Mouse (Mus musculus) cerebellum, postnatal 4 days (tissue): ENCODE data around the gene Magi2.

ENCODE experiments used
- DNase-seq, 2 experiments: peaks; one replicate each; pipeline ENCODE4 v3.0.0; 2022; ENCODE audit warnings: low spot score in 2 of 2, mixed read lengths in 1 of 2

Magi2 gene

DNA sequence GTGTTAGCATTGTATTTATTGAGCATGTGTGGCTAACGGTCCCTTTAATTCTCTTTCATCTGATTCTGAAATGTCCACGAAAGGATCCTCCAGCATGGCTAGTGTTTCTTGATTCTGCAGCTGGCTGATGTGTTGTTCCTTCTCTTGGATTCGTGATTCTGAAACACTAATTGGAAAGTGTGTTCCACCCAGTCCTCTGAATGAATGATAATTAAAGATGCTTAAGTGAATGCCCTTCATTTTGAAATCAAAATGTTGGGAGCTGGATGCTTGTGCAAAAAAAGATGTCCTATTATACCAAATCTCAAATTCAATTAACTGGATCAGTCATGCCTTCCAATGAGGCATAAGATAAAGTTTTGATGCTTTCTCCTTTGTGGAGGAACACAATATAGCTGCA is 1132.2 kb downstream of the Magi2 start:
- no peak for DNase-seq

DNA sequence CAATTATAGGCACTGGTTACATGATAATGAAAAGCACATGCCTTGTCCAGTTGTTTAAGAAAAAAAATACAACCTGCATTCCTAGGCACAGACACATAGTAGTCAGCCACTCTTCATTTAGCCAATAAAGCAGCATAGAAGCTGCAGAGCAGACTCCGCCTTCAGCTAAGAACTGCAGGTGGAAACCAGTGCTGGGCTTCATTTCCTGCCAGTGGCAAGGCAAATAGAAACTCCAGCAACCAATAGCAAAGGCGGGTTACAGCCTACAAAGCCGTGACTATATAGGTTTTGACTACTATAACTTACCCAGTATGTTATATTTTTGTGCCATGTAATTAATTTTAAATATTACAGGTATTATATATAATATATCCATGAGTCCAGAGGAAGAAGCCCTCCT is 1135.3 kb downstream of the Magi2 start:
- no peak for DNase-seq

DNA sequence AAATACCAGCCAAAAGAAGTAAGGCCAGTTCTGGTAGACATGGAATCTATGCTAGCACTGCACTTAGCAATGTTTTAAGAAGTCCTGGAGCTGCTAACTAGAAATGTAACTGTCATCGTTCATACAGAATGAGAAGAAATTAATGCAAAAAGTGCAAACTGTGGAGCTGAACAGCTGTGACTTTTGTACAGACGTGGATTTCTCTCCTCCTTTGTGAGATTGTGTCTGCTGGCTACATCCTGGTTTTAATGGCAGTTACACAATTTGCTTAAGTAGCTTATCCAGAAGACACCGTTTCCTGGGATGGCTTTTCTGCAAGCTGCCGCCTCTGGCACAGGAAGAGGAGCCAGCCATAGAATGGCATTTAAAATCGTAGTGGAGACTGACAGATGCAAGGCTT is 1136.4 kb downstream of the Magi2 start:
- DNase-seq: no peak

DNA sequence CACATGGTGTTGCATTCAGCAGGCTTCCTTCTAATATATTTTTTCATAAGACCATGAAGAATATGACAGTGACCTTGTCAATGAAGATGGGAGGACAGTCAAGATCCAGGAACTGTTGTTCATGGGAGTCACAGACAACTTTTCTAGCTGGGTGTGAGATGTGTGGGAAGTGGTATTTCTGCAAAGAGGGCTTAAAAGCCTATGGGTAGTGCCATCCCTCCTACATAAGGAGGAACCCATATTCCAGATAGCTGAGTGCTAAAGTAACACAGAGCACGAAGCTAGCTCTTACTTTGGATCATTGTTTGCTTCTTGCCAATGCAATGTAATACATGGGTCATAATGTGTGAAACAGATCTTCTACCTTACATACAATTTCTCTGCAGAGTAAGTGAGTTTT is 1146.8 kb downstream of the Magi2 start:
- DNase-seq: no peak

DNA sequence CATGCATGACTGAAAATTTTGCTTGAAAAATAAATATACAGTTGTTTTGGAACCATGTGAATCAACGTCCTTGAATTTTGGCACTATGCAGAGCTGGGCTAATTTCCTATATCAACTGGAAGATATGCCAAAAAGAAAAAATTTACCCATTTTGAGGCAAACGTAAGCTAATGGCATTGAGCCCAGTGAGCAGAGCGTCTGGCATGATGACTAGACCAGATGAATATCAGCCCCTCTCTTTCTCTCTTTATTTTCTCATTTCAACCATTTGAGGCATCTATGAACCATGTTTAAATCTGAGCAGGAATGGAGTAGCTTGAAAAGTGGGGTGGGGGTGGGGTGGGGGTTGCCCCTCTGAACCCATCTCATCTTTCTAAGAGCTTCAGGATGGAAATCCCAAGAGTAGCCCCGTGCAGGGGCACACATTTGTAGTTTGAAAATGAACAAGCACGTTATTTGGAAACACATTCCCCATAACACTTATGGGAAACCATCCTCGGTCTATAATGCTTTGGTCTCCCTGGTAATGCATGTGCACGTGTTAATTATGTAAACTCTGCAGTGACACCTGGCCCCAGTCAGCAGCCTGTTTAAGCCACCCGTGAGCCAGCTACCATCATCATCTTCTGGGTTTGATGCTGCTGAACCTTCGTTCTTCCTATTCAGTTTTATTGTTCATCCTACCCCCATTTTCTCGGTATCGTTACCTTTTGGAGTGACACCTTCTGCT is 1151.4 kb downstream of the Magi2 start:
- no peak for DNase-seq

DNA sequence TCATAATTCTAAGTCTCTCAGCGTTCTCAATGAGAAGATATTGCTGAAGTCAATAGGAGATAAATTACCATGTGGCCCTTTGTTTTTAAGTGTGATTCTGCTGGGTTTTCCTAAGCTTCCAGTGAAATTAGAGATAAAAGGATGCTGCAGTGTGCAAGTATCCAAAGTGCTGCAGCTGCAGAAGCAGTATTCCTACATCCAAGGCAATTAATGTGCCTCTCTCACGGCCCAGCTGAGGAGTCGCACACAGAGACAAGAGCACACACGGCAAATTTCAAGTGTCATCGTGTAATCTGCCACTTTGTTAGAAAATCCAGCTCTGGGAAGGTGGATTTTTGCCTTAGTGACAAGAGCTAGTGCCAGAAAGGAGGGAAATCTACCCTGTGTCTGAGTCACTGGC is 1177.7 kb downstream of the Magi2 start:
- DNase-seq: no peak

DNA sequence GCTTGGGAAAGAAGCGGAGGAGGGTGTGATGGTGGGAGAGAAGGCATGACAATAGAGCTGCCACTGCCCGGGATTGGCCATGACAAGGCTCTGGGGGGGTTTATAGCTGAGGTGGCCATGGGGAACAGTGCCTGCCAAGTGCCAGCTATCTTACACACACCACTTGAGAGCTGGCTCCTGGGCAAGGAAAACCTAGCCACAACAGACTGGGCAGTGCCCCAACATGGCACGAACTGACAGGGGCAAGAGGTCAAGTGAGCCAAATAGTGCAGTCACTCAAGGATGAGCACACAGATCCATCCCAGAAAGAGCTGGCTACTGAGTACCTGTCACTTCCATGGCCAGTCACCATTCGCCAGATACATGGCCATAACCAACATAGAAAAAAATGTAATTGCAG is 1179.8 kb downstream of the Magi2 start:
- no peak for DNase-seq

DNA sequence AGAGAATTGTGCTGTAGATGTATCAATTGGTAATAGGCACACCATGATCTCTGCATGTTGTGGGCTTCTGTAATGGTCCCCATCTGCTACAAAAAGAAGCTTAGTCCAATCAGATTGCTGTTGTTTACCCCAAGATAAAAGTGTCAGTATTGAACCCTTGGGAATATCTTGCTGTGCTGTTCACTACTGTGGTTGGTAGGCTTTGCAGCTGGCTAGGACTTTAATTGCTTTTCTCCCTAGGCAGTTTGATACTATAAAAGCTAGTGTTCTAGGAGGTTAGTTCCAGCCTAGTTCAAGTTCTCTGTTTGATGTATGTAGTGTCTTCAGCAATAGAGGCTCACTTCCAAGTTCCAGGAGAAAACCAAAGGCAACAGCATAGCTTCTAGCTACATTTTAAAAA is 1188.5 kb downstream of the Magi2 start:
- no peak for DNase-seq

DNA sequence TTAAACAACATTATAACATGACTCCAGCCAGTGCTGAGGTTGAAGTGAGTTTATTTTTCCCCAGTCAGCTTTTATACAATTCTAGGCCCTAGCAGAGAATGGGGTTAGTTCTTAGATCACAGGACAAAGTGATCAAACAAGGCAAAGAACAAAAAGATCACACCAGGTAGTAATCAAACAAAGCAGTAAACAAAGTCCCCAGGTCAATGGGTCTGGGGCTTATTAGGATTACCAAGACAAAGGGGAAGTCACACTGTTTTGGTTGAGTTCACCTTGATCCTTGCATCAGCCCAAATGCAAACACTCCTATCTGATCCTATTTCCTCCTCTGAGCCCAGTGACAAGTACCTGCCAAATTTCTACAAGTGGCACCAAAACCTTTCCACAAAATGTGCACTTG is 1190.5 kb downstream of the Magi2 start:
- no peak for DNase-seq

DNA sequence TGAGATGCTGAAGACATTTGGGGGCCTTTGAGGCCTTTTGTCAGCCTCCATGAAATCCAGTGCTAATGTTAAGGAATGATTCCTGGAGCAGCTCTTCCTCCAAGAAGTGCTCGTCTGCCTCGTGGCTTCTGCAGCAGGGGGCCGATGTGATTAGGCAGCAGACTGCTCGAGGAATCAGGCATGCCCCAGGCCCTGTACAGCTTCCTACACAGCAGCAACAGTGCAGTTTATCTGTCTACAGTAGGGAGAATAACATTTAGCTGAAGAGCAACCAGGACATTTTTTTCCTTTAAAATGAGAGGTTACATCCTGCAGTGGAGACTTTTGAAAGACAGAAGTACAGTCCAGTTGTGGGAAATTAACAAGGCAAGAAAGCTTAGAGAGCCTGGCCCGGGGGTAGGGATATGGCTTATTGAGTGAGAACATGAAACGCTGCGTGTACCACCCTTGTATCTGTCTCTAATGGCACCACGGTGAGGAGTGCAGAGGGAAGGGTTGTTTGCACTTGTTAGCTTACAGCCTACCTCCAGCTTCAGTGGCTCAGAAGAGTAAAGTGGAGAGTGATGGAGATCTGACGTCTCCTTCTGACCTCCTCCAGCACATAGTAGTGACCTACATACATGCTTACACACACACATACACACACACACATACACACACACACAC is 1205.4 kb downstream of the Magi2 start:
- DNase-seq: no peak

DNA sequence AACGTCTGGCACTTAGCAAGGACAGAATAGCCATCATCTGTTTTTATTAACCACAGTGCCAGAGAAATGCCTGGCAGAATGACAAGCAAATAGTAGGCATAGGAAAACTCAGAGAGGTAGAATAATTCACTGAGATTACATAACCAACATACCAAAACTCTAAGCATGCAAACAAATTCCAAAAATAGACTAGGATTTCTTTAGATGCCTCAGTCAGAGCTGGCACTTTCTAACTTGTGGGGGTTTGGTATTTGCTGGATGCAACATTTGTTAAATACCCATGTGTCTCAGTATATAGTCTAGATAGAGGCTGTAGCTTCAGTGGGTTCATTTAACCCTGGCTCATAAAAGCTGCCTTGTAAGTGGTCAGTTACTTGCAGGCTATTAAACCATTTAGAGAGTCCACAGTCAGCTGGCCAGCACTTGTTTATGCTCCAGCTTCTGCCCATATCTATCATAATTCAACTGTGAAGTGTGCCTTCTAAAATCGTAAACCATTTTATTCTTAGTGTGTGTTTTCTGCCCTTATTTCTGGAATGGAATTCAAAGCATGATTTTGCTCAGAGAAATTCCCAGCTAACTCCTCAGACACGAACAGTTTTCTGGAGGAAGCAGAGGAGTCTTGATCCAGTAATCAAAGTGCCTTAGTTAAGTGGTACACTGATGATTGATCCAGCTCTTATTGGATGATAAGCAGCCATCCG is 1219.8 kb downstream of the Magi2 start:
- no peak for DNase-seq

DNA sequence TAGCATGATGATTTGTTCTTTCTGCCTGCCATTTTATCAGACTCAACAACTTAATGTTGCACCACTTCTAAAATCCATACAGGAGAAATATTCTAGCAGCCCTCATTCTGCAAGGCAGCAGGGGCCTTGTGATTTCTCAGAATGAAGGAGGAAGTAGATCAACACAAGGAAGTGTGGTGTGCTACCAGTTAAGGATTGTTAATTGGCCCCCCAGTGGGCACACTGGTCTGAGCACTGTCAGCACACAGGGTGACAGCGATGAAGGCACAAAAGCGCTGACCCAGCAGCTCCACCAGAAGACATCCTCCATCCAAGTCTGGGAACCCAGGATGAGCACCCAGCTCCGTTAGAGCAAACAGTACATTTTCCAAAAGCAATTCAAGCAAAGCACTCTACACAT is 1229.3 kb downstream of the Magi2 start:
- no peak for DNase-seq

DNA sequence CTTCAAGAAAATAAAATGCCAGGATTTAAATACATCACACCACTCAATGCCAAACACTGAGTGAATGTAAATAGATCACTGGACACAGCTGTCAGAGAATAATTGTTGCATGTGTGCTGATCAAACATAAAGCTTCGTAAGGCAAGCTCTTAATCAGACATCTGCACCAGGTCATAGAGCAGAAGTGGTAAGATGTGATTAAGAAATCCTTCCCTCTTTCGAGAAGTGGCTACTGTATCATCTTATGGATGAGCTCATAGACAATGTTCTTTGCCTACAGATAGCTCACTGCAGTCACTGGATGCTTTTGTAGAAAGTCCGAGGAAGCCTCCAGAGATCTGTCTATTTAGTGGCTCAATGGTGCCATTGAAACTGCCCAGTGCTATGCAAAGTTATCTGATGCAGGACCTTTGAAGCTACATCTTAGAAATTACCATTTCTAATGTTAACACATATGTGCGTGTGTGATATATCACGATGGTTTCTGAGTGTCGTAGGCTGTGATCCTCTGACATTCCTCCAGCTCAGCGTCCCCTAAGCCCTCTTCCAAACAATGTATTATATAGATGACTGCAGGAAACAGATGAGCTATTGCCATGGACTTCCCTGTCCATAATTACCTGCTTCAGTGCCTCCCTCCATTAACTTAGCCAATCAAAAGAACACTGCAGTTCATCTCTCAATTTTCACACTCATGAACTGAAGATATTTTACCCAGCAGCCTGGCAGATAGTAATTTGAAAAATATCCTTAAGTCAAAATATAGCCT is 1231.1 kb downstream of the Magi2 start:
- no peak for DNase-seq

DNA sequence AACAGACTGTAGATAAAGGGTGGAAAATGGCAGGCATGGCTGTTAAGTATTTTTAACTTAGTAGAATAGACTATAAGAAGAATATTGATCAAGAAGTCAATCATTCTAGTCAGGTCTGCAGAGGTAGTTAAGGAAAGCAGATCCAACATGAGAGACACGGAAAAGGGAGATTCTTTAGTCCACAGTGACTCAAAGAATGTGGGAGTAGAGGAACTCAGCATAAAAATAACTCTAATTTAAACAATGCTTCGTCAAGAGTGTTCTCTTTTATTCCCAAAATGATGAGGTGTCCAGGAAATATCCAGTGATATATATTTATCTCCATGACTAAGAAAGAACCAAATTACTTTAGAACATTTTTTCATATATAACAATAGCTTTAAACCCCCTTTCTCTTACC is 1234.9 kb downstream of the Magi2 start:
- DNase-seq: no peak

DNA sequence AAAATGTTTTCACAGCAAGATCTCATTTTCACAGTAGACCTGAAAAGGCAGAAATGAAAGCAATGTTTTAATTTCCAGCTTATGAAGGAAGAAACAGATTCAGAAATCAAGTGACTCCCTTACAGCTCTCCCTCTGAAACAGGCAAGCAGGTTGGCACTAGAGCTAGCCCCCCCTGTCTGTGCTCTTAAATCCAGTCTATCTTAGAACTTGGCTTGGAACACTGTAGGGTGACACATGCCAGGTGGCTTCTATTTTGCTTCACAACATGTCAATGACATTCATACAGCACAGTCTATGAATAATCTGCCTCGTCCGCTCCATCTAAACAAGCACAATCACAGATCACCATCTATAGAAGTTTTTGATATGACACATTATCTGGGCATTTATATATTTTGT is 1235.5 kb downstream of the Magi2 start:
- no peak for DNase-seq

DNA sequence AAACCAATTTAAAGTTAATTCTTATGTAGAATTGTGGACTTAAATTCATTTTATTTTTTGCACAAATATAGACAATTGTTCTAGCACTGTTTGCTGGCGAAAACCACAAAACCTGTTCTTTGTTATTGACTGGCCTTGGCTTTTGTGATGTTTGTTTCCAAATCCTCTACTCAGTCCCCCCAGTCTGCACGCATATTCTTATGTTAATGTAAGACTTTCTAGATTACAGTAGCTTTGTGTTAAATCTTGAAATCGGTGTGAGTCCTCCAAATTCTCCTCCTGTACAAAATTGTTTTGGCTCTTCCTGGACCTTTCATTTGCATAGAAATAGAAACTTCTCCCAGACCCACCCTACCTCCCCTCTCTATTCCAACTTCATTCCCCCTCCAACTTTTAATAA is 1242.9 kb downstream of the Magi2 start:
- no peak for DNase-seq

DNA sequence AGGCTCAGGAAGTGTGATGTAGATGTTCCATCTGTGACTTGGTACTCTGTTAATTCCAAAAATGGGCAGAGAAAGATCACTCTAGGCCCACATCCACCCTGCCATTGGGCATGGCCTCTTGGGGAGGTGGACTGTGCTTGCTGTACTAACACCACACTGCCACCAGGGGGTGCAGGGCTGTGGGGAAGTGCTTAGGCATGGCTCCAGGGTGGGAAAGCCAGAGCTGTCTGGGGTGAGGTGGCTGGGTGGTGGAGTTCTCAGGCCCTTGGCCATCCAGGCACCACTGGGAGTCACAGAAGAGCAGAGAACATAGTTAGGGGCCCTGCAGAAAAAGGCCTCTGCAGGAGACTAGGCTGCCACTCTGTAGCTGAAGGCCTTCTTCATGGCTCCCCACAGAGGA is 1243.6 kb downstream of the Magi2 start:
- DNase-seq: no peak

DNA sequence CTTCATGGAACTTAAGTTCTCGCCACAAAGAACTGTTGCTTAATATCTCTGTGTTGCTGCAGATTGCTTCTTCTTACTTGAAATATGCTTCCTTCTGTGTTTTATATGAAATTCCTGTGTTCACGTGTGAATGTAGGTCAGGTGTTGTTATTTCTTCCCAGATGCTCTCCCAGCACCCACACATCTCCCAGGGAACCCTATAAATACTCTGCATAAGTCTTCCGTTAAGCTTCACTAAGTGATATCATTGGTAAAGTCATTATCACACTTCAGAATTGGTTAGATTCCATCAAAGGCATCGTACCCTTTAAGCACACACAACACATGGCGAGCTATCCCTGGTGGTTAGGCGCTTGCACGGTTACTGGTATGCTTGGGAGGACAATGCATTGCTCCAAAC is 1257.7 kb downstream of the Magi2 start:
- no peak for DNase-seq

DNA sequence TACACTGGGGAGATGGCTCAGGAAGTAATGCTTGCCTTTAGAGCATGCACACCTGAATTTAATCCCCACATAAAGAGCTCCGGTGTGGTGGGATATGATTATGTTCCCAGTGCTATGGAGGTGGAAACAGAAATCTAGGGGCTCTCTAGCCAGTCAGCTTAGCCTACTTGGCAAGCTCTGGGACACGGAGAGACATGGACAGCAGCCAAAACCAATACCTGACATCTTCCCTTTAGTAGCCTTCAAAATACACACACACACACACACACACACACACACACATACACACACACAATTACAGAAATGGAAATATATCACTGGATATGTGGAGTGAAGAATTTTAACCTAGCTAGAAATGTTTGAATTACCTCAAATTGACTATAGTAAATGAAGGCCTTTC is 1265.1 kb downstream of the Magi2 start:
- no peak for DNase-seq

DNA sequence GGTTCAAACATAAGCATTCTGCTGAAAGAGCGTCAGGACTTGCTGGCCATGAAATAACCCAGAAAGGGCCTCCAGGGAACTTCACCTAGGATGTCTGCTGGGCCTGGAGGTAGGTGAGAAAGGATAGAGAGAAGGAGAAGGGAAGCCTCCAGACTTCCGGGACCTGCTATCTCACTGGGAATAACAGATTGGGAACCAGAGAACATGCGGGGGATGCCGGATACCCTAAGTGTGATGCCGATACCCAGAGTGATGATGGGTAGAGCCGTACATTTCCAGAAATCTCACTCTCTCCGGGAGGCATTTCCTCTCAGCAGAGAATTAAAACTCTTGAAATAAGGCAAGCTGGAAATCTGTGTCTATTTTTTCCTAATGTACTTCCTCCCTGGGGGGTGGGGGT is 1265.8 kb downstream of the Magi2 start:
- DNase-seq: no peak

DNA sequence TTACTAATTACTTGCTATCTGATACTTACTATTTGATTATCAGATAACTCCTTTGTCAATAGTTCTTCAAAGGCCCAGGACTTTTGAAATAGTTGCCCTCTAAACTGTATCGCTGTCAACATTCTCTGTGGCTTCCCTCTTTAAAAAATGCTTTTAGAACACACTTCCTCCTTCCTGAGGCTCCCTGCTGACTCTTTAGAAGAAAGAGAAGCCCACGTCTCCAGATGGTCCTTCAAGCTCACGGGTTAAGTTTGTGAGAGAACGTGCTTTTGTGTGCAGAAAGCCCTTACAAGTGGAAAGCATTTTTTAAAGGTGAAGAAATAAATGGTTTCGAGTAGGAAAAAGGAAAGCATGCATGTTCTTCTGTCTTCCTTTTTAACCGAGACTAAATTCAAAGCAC is 1267.2 kb downstream of the Magi2 start:
- DNase-seq: no peak

DNA sequence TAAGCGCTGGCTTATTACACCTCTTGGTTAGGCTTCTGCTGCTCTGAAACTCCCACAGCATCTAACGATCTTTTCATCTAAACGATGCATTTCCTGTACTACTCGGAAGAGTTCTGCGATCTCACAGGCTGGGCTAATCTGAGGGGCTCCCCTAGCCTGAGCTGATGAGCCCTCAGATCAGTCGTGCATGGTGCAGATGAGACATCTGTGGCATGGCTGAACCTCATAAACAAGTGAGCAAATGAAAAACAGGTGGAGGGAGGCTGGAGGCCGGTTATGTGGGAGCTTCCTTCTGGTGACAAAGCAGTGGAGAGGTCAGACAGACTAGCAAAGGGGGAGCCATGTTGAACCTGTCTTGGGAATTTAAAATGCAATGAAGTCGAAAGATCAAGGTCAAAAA is 1270.1 kb downstream of the Magi2 start:
- DNase-seq: no peak
